Mouse (Mus musculus) megakaryocyte-erythroid progenitor cell, adult 5-6 weeks (primary cell): ENCODE results near the gene Pgm2. TPM values are rescaled to one million over a fixed set of nuclear protein-coding genes. Genes with fewer than 3 reads are reported as not detected.

ENCODE experiments used
- ATAC-seq: replicated peaks from 2 replicates; pipeline ENCODE4 v1.8.0; 2016; ENCODE audit warnings: mild to moderate bottlenecking, inconsistent platforms; ENCODE audit not compliant: severe bottlenecking, poor library complexity, low FRiP score, low TSS enrichment
- total RNA-seq, 2 experiments: library from RNA; stranded (forward) in 1 of 2; stranded (reverse) in 1 of 2; fragments of 200-1000, 215-1000 nt in 1 of 2; fragments of >200 nt in 1 of 2; fragmentation: Nextera tagmentation in 1 of 2; gene quantifications; 2 replicates each; pipeline ENCODE4 v1.2.3; 2014 to 2017

Pgm2 gene
- total RNA-seq, 2 experiments from 2014 or later: 44.1 to 65.8 TPM

- ATAC-seq: no peak
These were observed 71.7 kb downstream of the Pgm2 start for GRCm38 (mm10) chr5:64164414-64164813.

- ATAC-seq: no peak
These were observed 73.1 kb downstream of the Pgm2 start for GRCm38 (mm10) chr5:64165826-64166225.

GRCm38 (mm10) chr5:64168990-64169540 is 76.3 kb downstream of the Pgm2 start:
- ATAC-seq: no peak

GRCm38 (mm10) chr5:64172884-64173283 is 80.1 kb downstream of the Pgm2 start:
- no peak for ATAC-seq

GRCm38 (mm10) chr5:64173302-64173701 is 80.6 kb downstream of the Pgm2 start:
- no peak for ATAC-seq

- ATAC-seq: no peak
These were observed 81.7 kb downstream of the Pgm2 start for GRCm38 (mm10) chr5:64174429-64174935.

Other genes starting within 250 kb of the Pgm2 start
- gene Rell1, start 124.1 kb upstream of the Pgm2 start, total RNA-seq (2014; fragmentation: Nextera tagmentation): 7.0 and 8.5 TPM in 2 replicates
- 13.1 and 14.6 TPM in 2 replicates for gene Rell1, start 124.1 kb upstream of the Pgm2 start, total RNA-seq (2017)
- gene Tbc1d1, start 63.4 kb downstream of the Pgm2 start, total RNA-seq (2014; fragmentation: Nextera tagmentation): 6.7 and 11.3 TPM in 2 replicates
- 15.8 and 15.9 TPM in 2 replicates for gene Tbc1d1, start 63.4 kb downstream of the Pgm2 start, total RNA-seq (2017)